Mouse (Mus musculus) MEL (cell line): ENCODE results near the gene Tex22.

Experiments used
- GATA1 ChIP-seq: IDR thresholded peaks from 2 replicates; pipeline ENCODE4 v1.6.1; 2011; ENCODE audit warnings: low read depth, low read length, improper control_type of control experiment
- POLR2A ChIP-seq, 2 experiments: IDR thresholded peaks; 2 replicates each; pipeline ENCODE4 v1.6.1; 2011 to 2012; ENCODE audit warnings: low read length in 2 of 2, mild to moderate bottlenecking in 2 of 2, control low read depth in 1 of 2, improper control_type of control experiment in 1 of 2, low read depth in 1 of 2, moderate library complexity in 1 of 2; ENCODE audit not compliant: control insufficient read depth in 1 of 2, insufficient read depth in 1 of 2, poor library complexity in 1 of 2
- TAL1 ChIP-seq: IDR thresholded peaks from 2 replicates; pipeline ENCODE4 v1.6.1; 2012; ENCODE audit warnings: mild to moderate bottlenecking, inconsistent platforms, low read length, moderate library complexity, mixed read lengths
- TCF12 ChIP-seq: IDR thresholded peaks from 2 replicates; pipeline ENCODE4 v1.6.1; 2014; ENCODE audit warnings: low read depth, mild to moderate bottlenecking, inconsistent platforms, low read length, improper control_type of control experiment, moderate library complexity

- TF ChIP-seq POLR2A (IDR thresholded peaks at IDR 0.05; ENCODE audit: control insufficient read depth in 1 of 2, insufficient read depth in 1 of 2, low read depth in 1 of 2, low read length in 2 of 2, poor library complexity in 1 of 2) (no peak), TCF12 (no peak), GATA1 (no peak), TAL1 (no peak)
These were observed 15.8 kb downstream of the Tex22 start for GRCm38 (mm10) chr12:113090053-113090452.
